Mouse (Mus musculus) midbrain, postnatal 0 days (tissue): ENCODE data around the gene Tbx2. TPM values are rescaled to one million over a fixed set of nuclear protein-coding genes. Genes with fewer than 3 reads are reported as not detected.

Source experiments
- ATAC-seq: fragments of 200-750 bp; cut with Nextera tagmentation; 2 replicates; pipeline ENCODE4 v1.8.0; 2017; ENCODE audit warnings: moderate number of reproducible peaks, mild to moderate bottlenecking, moderate TSS enrichment, moderate library complexity; ENCODE audit not compliant: low FRiP score
- DNase-seq: peaks from one replicate; pipeline ENCODE4 v3.0.0-alpha.2; 2015; ENCODE audit warnings: low spot score
- H3K27ac ChIP-seq: fragments of 300-500 bp; sonication (generic); 2 replicates; pipeline ENCODE4 v1.5.1; 2014; ENCODE audit warnings: low read depth, mild to moderate bottlenecking, low read length, mixed read lengths
- H3K27me3 ChIP-seq: fragments of 300-500 bp; sonication (generic); 2 replicates; pipeline ENCODE4 v1.6.1; 2014; ENCODE audit warnings: low read length, control low read depth, mixed read lengths; ENCODE audit not compliant: insufficient read depth
- H3K36me3 ChIP-seq: fragments of 300-500 bp; sonication (generic); 2 replicates; pipeline ENCODE4 v1.6.1; 2014; ENCODE audit warnings: low read length, control low read depth, mixed read lengths; ENCODE audit not compliant: insufficient read depth
- H3K4me1 ChIP-seq: fragments of 300-500 bp; sonication (generic); 2 replicates; pipeline ENCODE4 v1.6.1; 2014; ENCODE audit warnings: mild to moderate bottlenecking, control low read depth, antibody characterized with exemption, low read length, mixed read lengths; ENCODE audit not compliant: insufficient read depth
- H3K4me2 ChIP-seq: fragments of 300-500 bp; sonication (generic); 2 replicates; pipeline ENCODE4 v1.6.1; 2014; ENCODE audit warnings: low read depth, mild to moderate bottlenecking, low read length, mixed read lengths; ENCODE audit not compliant: poor library complexity, severe bottlenecking
- H3K4me3 ChIP-seq: fragments of 300-500 bp; sonication (generic); 2 replicates; pipeline ENCODE4 v1.5.1; 2014; ENCODE audit warnings: low read depth, mild to moderate bottlenecking, low read length, moderate library complexity
- H3K9ac ChIP-seq: fragments of 300-500 bp; sonication (generic); replicated peaks from 2 replicates; pipeline ENCODE4 v1.6.1; 2014; ENCODE audit warnings: mild to moderate bottlenecking, low read length, moderate library complexity, mixed read lengths; ENCODE audit not compliant: poor library complexity, severe bottlenecking
- H3K9me3 ChIP-seq: fragments of 300-500 bp; sonication (generic); 2 replicates; pipeline ENCODE4 v1.6.1; 2016; ENCODE audit warnings: low read length, control low read depth
- CTCF ChIP-seq: IDR thresholded peaks from 2 replicates; pipeline ENCODE4 v1.5.1; 2016; ENCODE audit warnings: antibody characterized with exemption, mild to moderate bottlenecking
- WGBS: fragments of 180-500 bp; shearing (Covaris S2); extraction: QIAGEN DNeasy Blood & Tissue Kit; methylation state at CpG from one replicate; pipeline ENCODE4 v1.1.7; 2014; 5-methylcytosine and 5-hydroxymethylcytosine counted together
- polyA plus RNA-seq: library from polyadenylated mRNA; unstranded; fragments of >200 nt; fragmentation: Nextera tagmentation; extraction: Ambion mirVana; gene quantifications from 2 replicates; pipeline ENCODE4 v1.2.1, GENCODE M21; 2015
- total RNA-seq: library from RNA; depleted of rRNA; stranded (reverse); fragments of >200 nt; gene quantifications from 2 replicates; pipeline ENCODE4 v1.2.3, GENCODE M21; 2014

Gene Tbx2
- total and polyA plus RNA-seq, 2 experiments from 2014 or later: 0.32 to 4.4 TPM

GRCm38 (mm10) chr11:85837291-85837647 lies 4.9 kb downstream of the Tbx2 start:
- H3K27ac ChIP-seq: no peak overlapping the region
- DNase-seq: no peak
- TF ChIP-seq CTCF: no peak
- H3K36me3 ChIP-seq: no peaks in the 10 kb centered on the region
- peaks cover 91% of the 10 kb centered on the region for H3K27me3 ChIP-seq
- WGBS: 2% methylated on average over 18 of the region's 18 CpGs
- H3K9ac ChIP-seq: no peak overlapping the region
- H3K4me3 ChIP-seq: no peak overlapping the region; the same call in 1 of the 2 replicates
- H3K4me2 ChIP-seq: no peak overlapping the region
- H3K4me1 ChIP-seq: peaks cover 5% of the 10 kb centered on the region; the same call in 1 of the 2 replicates
- ATAC-seq: no peak
- no peaks in the 10 kb centered on the region for H3K9me3 ChIP-seq

DNA sequence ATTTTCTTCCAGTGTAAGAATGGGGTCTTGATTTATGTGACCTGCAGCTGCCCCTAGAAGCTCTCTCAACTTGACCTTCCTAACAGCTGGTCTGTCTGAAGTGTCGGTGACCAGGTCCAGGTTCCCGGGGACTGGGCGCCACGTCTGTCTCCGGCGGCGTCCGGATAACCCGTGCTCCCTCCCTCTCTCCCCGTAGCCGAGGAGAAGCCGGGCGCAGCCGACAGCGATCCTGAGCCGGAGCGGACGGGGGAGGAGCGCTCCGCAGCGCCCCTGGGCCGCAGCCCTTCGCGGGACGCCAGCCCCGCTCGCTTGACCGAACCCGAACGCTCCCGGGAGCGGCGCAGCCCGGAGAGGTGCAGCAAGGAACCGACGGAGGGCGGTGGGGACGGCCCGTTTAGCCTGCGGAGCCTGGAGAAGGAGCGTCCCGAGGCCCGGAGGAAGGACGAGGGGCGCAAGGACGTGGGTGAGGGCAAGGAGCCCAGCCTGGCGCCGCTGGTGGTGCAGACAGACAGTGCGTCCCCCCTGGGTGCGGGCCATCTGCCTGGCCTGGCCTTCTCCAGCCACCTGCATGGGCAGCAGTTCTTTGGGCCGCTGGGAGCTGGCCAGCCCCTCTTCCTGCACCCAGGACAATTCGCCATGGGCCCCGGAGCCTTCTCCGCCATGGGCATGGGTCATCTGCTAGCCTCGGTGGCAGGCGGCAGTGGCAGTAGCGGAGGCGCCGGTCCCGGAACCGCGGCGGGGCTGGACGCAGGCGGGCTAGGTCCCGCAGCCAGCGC lies 5.5 kb downstream of the Tbx2 start:
- Histone ChIP-seq H3K4me2 (no peak overlapping the region), H3K27ac (no peak overlapping the region), H3K4me3 (peak overlapping the region; percentile 24), H3K27me3 (peaks cover 92% of the 10 kb centered on the region), H3K4me1 (peaks cover 5% of the 10 kb centered on the region; the same call in 1 of the 2 replicates), H3K9ac (no peak overlapping the region), H3K9me3 (no peaks in the 10 kb centered on the region), H3K36me3 (no peaks in the 10 kb centered on the region)
- WGBS: 1% methylated on average over 53 of the region's 67 CpGs
- ATAC-seq: no peak
- no peak for DNase-seq
- no peak for TF ChIP-seq CTCF

- H3K4me3 ChIP-seq: peak overlapping the region; percentile 24; the same call in 1 of the 2 replicates
- 9% methylated on average over 20 of the region's 20 CpGs for WGBS
- H3K9ac ChIP-seq: no peak overlapping the region
- H3K27ac ChIP-seq: no peak overlapping the region
- H3K27me3 ChIP-seq: peaks cover 95% of the 10 kb centered on the region
- no peak overlapping the region for H3K4me2 ChIP-seq
- H3K36me3 ChIP-seq: no peaks in the 10 kb centered on the region
- DNase-seq (no peak), ATAC-seq (no peak)
- no peak for TF ChIP-seq CTCF
- no peaks in the 10 kb centered on the region for H3K9me3 ChIP-seq
- peaks cover 9% of the 10 kb centered on the region; the same call in 1 of the 2 replicates for H3K4me1 ChIP-seq
These were observed 6.3 kb downstream of the Tbx2 start for GRCm38 (mm10) chr11:85838424-85839257.

- H3K27ac ChIP-seq: no peak overlapping the region
- H3K9ac ChIP-seq: no peak overlapping the region
- WGBS: 19% methylated on average over 7 of the region's 7 CpGs
- no peak overlapping the region for H3K4me2 ChIP-seq
- no peaks in the 10 kb centered on the region for H3K36me3 ChIP-seq
- ATAC-seq (no peak), DNase-seq (no peak)
- H3K27me3 ChIP-seq: peaks cover 92% of the 10 kb centered on the region
- no peak overlapping the region for H3K4me3 ChIP-seq
- no peak for TF ChIP-seq CTCF
- peaks cover 12% of the 10 kb centered on the region; the same call in 1 of the 2 replicates for H3K4me1 ChIP-seq
- no peaks in the 10 kb centered on the region for H3K9me3 ChIP-seq
These were observed 7.1 kb downstream of the Tbx2 start for GRCm38 (mm10) chr11:85839258-85840030.

- Histone ChIP-seq H3K27ac (no peak overlapping the region), H3K36me3 (no peaks in the 10 kb centered on the region), H3K9me3 (no peaks in the 10 kb centered on the region), H3K27me3 (peaks cover 92% of the 10 kb centered on the region), H3K9ac (no peak overlapping the region), H3K4me1 (peaks cover 12% of the 10 kb centered on the region; the same call in 1 of the 2 replicates), H3K4me3 (no peak overlapping the region; the same call in 1 of the 2 replicates), H3K4me2 (peak overlapping the region; percentile 22; the same call in 1 of the 2 replicates)
- DNase-seq (no peak), ATAC-seq (no peak)
- TF ChIP-seq CTCF: no peak
- WGBS: 8% methylated on average over 27 of the region's 27 CpGs
These were observed 7.9 kb downstream of the Tbx2 start for GRCm38 (mm10) chr11:85840031-85840802.
